9 mouse cellular contexts compared by ENCODE assay signal in genomic region chr19:30843052-30843564, GRCm38 (mm10).
DNase-seq lines count a peak whose midpoint lies in the region; ATAC-seq and TF ChIP-seq lines count a peak whose summit lies in the region.
"Had no signal": no experiment of that assay in that cellular context is flagged by ENCODE, and none has a peak within 500 bp of the region (broad histone marks: within the 10 kb centered on the region; RNA-seq: fewer than 3 reads in every experiment).

No protein-coding gene starts in this region.

- no peak overlapping the region for H3K9ac ChIP-seq in hindbrain, postnatal 0 days (replicated peaks; ENCODE audit: low read length)
- H3K9ac ChIP-seq: limb, embryonic 12.5 days had no signal

- no peak overlapping the region for H3K4me2 ChIP-seq in hindbrain, postnatal 0 days (ENCODE audit: low read depth, low read length)
- H3K4me2 ChIP-seq: limb, embryonic 12.5 days had no signal

- no peak overlapping the region for H3K4me3 ChIP-seq in hindbrain, postnatal 0 days (ENCODE audit: low read length)
- H3K4me3 ChIP-seq: limb, embryonic 12.5 days had no signal

- H3K27ac ChIP-seq in hindbrain, postnatal 0 days: no peak overlapping the region
- H3K27ac ChIP-seq: limb, embryonic 12.5 days had no signal

- 7% methylated on average over 4 of the region's 4 CpGs for WGBS in hindbrain, postnatal 0 days

- H3K36me3 ChIP-seq in hindbrain, postnatal 0 days (ENCODE audit: insufficient read depth, low read length): no peaks in the 10 kb centered on the region
- H3K36me3 ChIP-seq: limb, embryonic 12.5 days had no signal

- H3K4me1 ChIP-seq in hindbrain, postnatal 0 days (ENCODE audit: insufficient read depth, low read length): no peaks in the 10 kb centered on the region

- peak; percentile 88 for ATAC-seq in hindbrain, postnatal 0 days

- H3K9me3 ChIP-seq in hindbrain, postnatal 0 days (ENCODE audit: low read length): no peaks in the 10 kb centered on the region
- H3K9me3 ChIP-seq: limb, embryonic 12.5 days had no signal

- no peaks in the 10 kb centered on the region for H3K27me3 ChIP-seq in hindbrain, postnatal 0 days (ENCODE audit: insufficient read depth, low read length)
- H3K27me3 ChIP-seq: limb, embryonic 12.5 days had no signal

- peak; percentile 77 for TF ChIP-seq CTCF in hindbrain, postnatal 0 days (IDR thresholded peaks at IDR 0.05; ENCODE audit: low read depth)

- peak; percentile 44 to 87 for DNase-seq in frontal cortex, adult 2 months (ENCODE audit: extremely low spot score in 1 of 2, low spot score in 1 of 2)
- no peak for DNase-seq in frontal cortex, postnatal 14 days (ENCODE audit: low spot score in 2 of 2)
- DNase-seq in A20 (ENCODE audit: low read depth, low spot score): peak; percentile 3
- peak; percentile 58 for DNase-seq in embryo, embryonic 11 days
- peak; percentile 83 for DNase-seq in hindbrain, postnatal 0 days (ENCODE audit: low spot score)
- DNase-seq in mesoderm, embryonic 11.5 days (ENCODE audit: low read depth, low spot score): peak; percentile 54
- DNase-seq in adrenal gland, adult 18-20 months (ENCODE audit: low spot score in 2 of 2): no peak
- DNase-seq in cerebellum, adult 8-10 months: no peak

Comparison
In these comparisons a context has a peak if more than half of its experiments do, and no peak if none do; other contexts are left out.
1. DNase-seq: peak in frontal cortex, adult 2 months (2 of 2), A20 (single experiment), embryo, embryonic 11 days (single experiment), hindbrain, postnatal 0 days (single experiment) and mesoderm, embryonic 11.5 days (single experiment); none in frontal cortex, postnatal 14 days (0 of 2), adrenal gland, adult 18-20 months (0 of 2) and cerebellum, adult 8-10 months (single experiment).